Mouse (Mus musculus): ENCODE results near the gene Acer2.

DNA sequence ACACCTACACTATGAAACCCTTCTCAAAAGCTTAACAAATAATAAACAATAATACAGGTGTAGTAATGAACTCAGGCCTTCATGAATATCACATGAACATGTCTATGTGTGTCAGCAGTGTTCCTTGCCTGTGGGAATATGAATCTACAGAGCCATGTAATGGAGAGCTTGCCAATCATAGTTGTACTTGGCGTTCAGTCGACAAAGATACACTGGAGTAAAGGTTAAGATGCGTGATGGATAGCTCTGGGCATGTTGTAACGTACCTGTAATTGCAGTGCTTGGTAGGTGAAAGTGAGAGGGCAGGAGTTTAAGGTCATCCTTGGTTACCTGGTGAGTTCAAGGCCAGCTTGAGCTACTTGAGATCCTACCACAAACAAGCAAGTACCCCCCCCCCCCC is 7.0 kb downstream of the Acer2 start:
- TF ChIP-seq POLR2A (IDR thresholded peaks at IDR 0.05; ENCODE audit: low read depth, low read length) (no peak), CTCF (IDR thresholded peaks at IDR 0.05; ENCODE audit: extremely low read depth, insufficient read depth, insufficient read length, insufficient replicate concordance) (no peak)
